ENCODE assay signal across 32 mouse cellular contexts in genomic region chr13:52349606-52350005, GRCm38 (mm10).
"Had no signal": no experiment of that assay in that cellular context is flagged by ENCODE, and none has a peak within 500 bp of the region (broad histone marks: within the 10 kb centered on the region; RNA-seq: fewer than 3 reads in every experiment).

No protein-coding gene starts in this region.

- H3K36me3 ChIP-seq: limb, embryonic 10.5 days; limb, embryonic 12.5 days; limb, embryonic 13.5 days; limb, embryonic 15.5 days; liver, embryonic 12.5 days; liver, embryonic 13.5 days; liver, embryonic 15.5 days; lung, embryonic 15.5 days; midbrain, embryonic 10.5 days; midbrain, embryonic 12.5 days; midbrain, embryonic 13.5 days; midbrain, embryonic 15.5 days; neural tube, embryonic 12.5 days had no signal

- H3K9me3 ChIP-seq: limb, embryonic 10.5 days; limb, embryonic 12.5 days; limb, embryonic 13.5 days; limb, embryonic 15.5 days; liver, embryonic 12.5 days; liver, embryonic 13.5 days; liver, embryonic 15.5 days; lung, embryonic 15.5 days; midbrain, embryonic 10.5 days; midbrain, embryonic 12.5 days; midbrain, embryonic 13.5 days; midbrain, embryonic 15.5 days; neural tube, embryonic 12.5 days had no signal

- DNase-seq: left cerebral cortex, postnatal 4 days; liver; liver, embryonic 13.5 days; liver, postnatal 0 days; lung, adult 18-20 months; lung, adult 2 months; lung, embryonic 14.5 days; lung, postnatal 10 days; lung, postnatal 14 days; lung, postnatal 36 days; lung, postnatal 4 days; midbrain, embryonic 14.5 days had no signal

- H3K4me3 ChIP-seq: limb, embryonic 10.5 days; limb, embryonic 12.5 days; limb, embryonic 13.5 days; limb, embryonic 15.5 days; liver, embryonic 12.5 days; liver, embryonic 13.5 days; liver, embryonic 15.5 days; lung, embryonic 15.5 days; megakaryocyte, embryonic 14.5 days; midbrain, embryonic 10.5 days; midbrain, embryonic 12.5 days; midbrain, embryonic 13.5 days; midbrain, embryonic 15.5 days; myocyte; neural tube, embryonic 12.5 days had no signal

- ATAC-seq: liver, embryonic 12.5 days; liver, postnatal 0 days; lung, postnatal 0 days; midbrain, embryonic 13.5 days; midbrain, embryonic 15.5 days; midbrain, embryonic 16.5 days had no signal

- H3K4me2 ChIP-seq: limb, embryonic 12.5 days; limb, embryonic 13.5 days; limb, embryonic 15.5 days; liver, embryonic 11.5 days; liver, embryonic 12.5 days; liver, embryonic 13.5 days; liver, embryonic 15.5 days; lung, embryonic 14.5 days; lung, embryonic 15.5 days; midbrain, embryonic 11.5 days; midbrain, embryonic 12.5 days; midbrain, embryonic 13.5 days; midbrain, embryonic 15.5 days; neural tube, embryonic 12.5 days had no signal

- H3K27ac ChIP-seq: limb, embryonic 10.5 days; limb, embryonic 12.5 days; limb, embryonic 13.5 days; limb, embryonic 15.5 days; liver, embryonic 12.5 days; liver, embryonic 13.5 days; liver, embryonic 14.5 days; liver, embryonic 15.5 days; lung, embryonic 15.5 days; macrophage; midbrain, embryonic 10.5 days; midbrain, embryonic 12.5 days; midbrain, embryonic 13.5 days; midbrain, embryonic 15.5 days; neural tube, embryonic 12.5 days had no signal

- H3K4me1 ChIP-seq: limb, embryonic 10.5 days; limb, embryonic 12.5 days; limb, embryonic 13.5 days; limb, embryonic 15.5 days; liver, embryonic 12.5 days; liver, embryonic 13.5 days; liver, embryonic 15.5 days; lung, embryonic 15.5 days; midbrain, embryonic 12.5 days; midbrain, embryonic 15.5 days; neural tube, embryonic 12.5 days had no signal

- H3K27me3 ChIP-seq: limb, embryonic 12.5 days; limb, embryonic 13.5 days; limb, embryonic 15.5 days; liver, embryonic 12.5 days; liver, embryonic 13.5 days; liver, embryonic 15.5 days; lung, embryonic 15.5 days; midbrain, embryonic 12.5 days; midbrain, embryonic 13.5 days; midbrain, embryonic 15.5 days; neural tube, embryonic 12.5 days had no signal

- H3K9ac ChIP-seq: limb, embryonic 12.5 days; limb, embryonic 13.5 days; limb, embryonic 15.5 days; liver, embryonic 12.5 days; liver, embryonic 13.5 days; liver, embryonic 14.5 days; liver, embryonic 15.5 days; liver, postnatal 0 days; lung, embryonic 14.5 days; lung, embryonic 15.5 days; midbrain, embryonic 12.5 days; midbrain, embryonic 13.5 days; midbrain, embryonic 15.5 days; neural tube, embryonic 12.5 days had no signal
